Mouse (Mus musculus): ENCODE measurements around the gene Sema4a. TPM values are rescaled to one million over a fixed set of nuclear protein-coding genes. Genes with fewer than 3 reads are reported as not detected.

The Sema4a gene
- total and polyA plus RNA-seq, 2 experiments from 2014 or later = 0.93 to 2.1 TPM

GRCm38 (mm10) chr3:88483621-88484020 is 22.6 kb upstream of the Sema4a start:
- Histone ChIP-seq H3K4me1 (ENCODE audit: control insufficient read depth, insufficient read depth) (peaks cover 3% of the 10 kb centered on the region; the same call in 1 of the 2 replicates), H3K4me2 (ENCODE audit: low read depth, low read length) (no peak overlapping the region), H3K9me3 (replicated peaks; ENCODE audit: control insufficient read depth, low read length) (no peaks in the 10 kb centered on the region), H3K36me3 (replicated peaks; ENCODE audit: control insufficient read depth, insufficient read depth, low read length) (peaks cover 67% of the 10 kb centered on the region), H3K4me3 (ENCODE audit: low read depth, low read length) (no peak overlapping the region), H3K27me3 (ENCODE audit: control insufficient read depth, insufficient read depth, low read length) (no peaks in the 10 kb centered on the region), H3K9ac (replicated peaks; ENCODE audit: low read depth, low read length) (no peak overlapping the region), H3K27ac (ENCODE audit: low read depth) (no peak overlapping the region)
- 21% methylated on average over 5 of the region's 5 CpGs for WGBS
- ATAC-seq (ENCODE audit: insufficient read depth, low read depth) (peak; percentile 28), DNase-seq (ENCODE audit: low spot score) (peak; percentile 80)
- TF ChIP-seq EP300 (IDR thresholded peaks at IDR 0.05; ENCODE audit: low read depth) = no peak
- peak; percentile 86 for TF ChIP-seq CTCF (IDR thresholded peaks at IDR 0.05; ENCODE audit: low read depth)

- no peaks in the 10 kb centered on the region for H3K27me3 ChIP-seq (ENCODE audit: control insufficient read depth, insufficient read depth, low read length)
- DNase-seq (ENCODE audit: low spot score) = no peak
Observed at GRCm38 (mm10) chr3:88483141-88483540, 22.2 kb upstream of the Sema4a start.

GRCm38 (mm10) chr3:88482336-88482735 is 21.4 kb upstream of the Sema4a start:
- 52% methylated on average over 18 of the region's 18 CpGs for WGBS
- Histone ChIP-seq H3K36me3 (replicated peaks; ENCODE audit: control insufficient read depth, insufficient read depth, low read length) (peaks cover 60% of the 10 kb centered on the region), H3K4me1 (ENCODE audit: control insufficient read depth, insufficient read depth) (no peaks in the 10 kb centered on the region), H3K4me3 (ENCODE audit: low read depth, low read length) (no peak overlapping the region), H3K27me3 (ENCODE audit: control insufficient read depth, insufficient read depth, low read length) (no peaks in the 10 kb centered on the region), H3K4me2 (ENCODE audit: low read depth, low read length) (no peak overlapping the region), H3K9me3 (replicated peaks; ENCODE audit: control insufficient read depth, low read length) (no peaks in the 10 kb centered on the region), H3K27ac (ENCODE audit: low read depth) (no peak overlapping the region), H3K9ac (replicated peaks; ENCODE audit: low read depth, low read length) (no peak overlapping the region)
- ATAC-seq (ENCODE audit: insufficient read depth, low read depth) = no peak
- TF ChIP-seq EP300 (IDR thresholded peaks at IDR 0.05; ENCODE audit: low read depth) = no peak
- no peak for TF ChIP-seq CTCF (IDR thresholded peaks at IDR 0.05; ENCODE audit: low read depth)
- no peak for DNase-seq (ENCODE audit: low spot score)

More at GRCm38 (mm10) chr3:88483141-88483540, 22.2 kb upstream of the Sema4a start:
- Histone ChIP-seq H3K27ac (ENCODE audit: low read depth) (no peak overlapping the region), H3K4me2 (ENCODE audit: low read depth, low read length) (no peak overlapping the region), H3K9me3 (replicated peaks; ENCODE audit: control insufficient read depth, low read length) (no peaks in the 10 kb centered on the region), H3K4me1 (ENCODE audit: control insufficient read depth, insufficient read depth) (no peaks in the 10 kb centered on the region), H3K4me3 (ENCODE audit: low read depth, low read length) (no peak overlapping the region), H3K36me3 (replicated peaks; ENCODE audit: control insufficient read depth, insufficient read depth, low read length) (peaks cover 67% of the 10 kb centered on the region), H3K9ac (replicated peaks; ENCODE audit: low read depth, low read length) (no peak overlapping the region)
- no peak for ATAC-seq (ENCODE audit: insufficient read depth, low read depth)
- WGBS = 79% methylated on average over 8 of the region's 8 CpGs
- no peak for TF ChIP-seq EP300 (IDR thresholded peaks at IDR 0.05; ENCODE audit: low read depth)
- TF ChIP-seq CTCF (IDR thresholded peaks at IDR 0.05; ENCODE audit: low read depth) = no peak

GRCm38 (mm10) chr3:88481372-88482040 is 20.5 kb upstream of the Sema4a start:
- ATAC-seq (ENCODE audit: insufficient read depth, low read depth) (no peak), DNase-seq (ENCODE audit: low spot score) (no peak)
- Histone ChIP-seq H3K4me2 (ENCODE audit: low read depth, low read length) (no peak overlapping the region), H3K4me3 (ENCODE audit: low read depth, low read length) (no peak overlapping the region), H3K36me3 (replicated peaks; ENCODE audit: control insufficient read depth, insufficient read depth, low read length) (peaks cover 52% of the 10 kb centered on the region), H3K9ac (replicated peaks; ENCODE audit: low read depth, low read length) (no peak overlapping the region), H3K27ac (ENCODE audit: low read depth) (no peak overlapping the region), H3K9me3 (replicated peaks; ENCODE audit: control insufficient read depth, low read length) (no peaks in the 10 kb centered on the region), H3K4me1 (ENCODE audit: control insufficient read depth, insufficient read depth) (no peaks in the 10 kb centered on the region), H3K27me3 (ENCODE audit: control insufficient read depth, insufficient read depth, low read length) (no peaks in the 10 kb centered on the region)
- 57% methylated on average over 8 of the region's 8 CpGs for WGBS
- TF ChIP-seq CTCF (IDR thresholded peaks at IDR 0.05; ENCODE audit: low read depth) (no peak), EP300 (IDR thresholded peaks at IDR 0.05; ENCODE audit: low read depth) (no peak)

GRCm38 (mm10) chr3:88480679-88481078 is 19.7 kb upstream of the Sema4a start:
- ATAC-seq (ENCODE audit: insufficient read depth, low read depth) (no peak), DNase-seq (ENCODE audit: low spot score) (no peak)
- Histone ChIP-seq H3K27me3 (ENCODE audit: control insufficient read depth, insufficient read depth, low read length) (no peaks in the 10 kb centered on the region), H3K4me2 (ENCODE audit: low read depth, low read length) (no peak overlapping the region), H3K27ac (ENCODE audit: low read depth) (no peak overlapping the region), H3K4me3 (ENCODE audit: low read depth, low read length) (no peak overlapping the region), H3K9me3 (replicated peaks; ENCODE audit: control insufficient read depth, low read length) (no peaks in the 10 kb centered on the region), H3K4me1 (ENCODE audit: control insufficient read depth, insufficient read depth) (no peaks in the 10 kb centered on the region), H3K36me3 (replicated peaks; ENCODE audit: control insufficient read depth, insufficient read depth, low read length) (peaks cover 44% of the 10 kb centered on the region), H3K9ac (replicated peaks; ENCODE audit: low read depth, low read length) (no peak overlapping the region)
- no peak for TF ChIP-seq EP300 (IDR thresholded peaks at IDR 0.05; ENCODE audit: low read depth)
- no peak for TF ChIP-seq CTCF (IDR thresholded peaks at IDR 0.05; ENCODE audit: low read depth)
- WGBS = 89% methylated on average over 5 of the region's 5 CpGs

GRCm38 (mm10) chr3:88479828-88480227 is 18.8 kb upstream of the Sema4a start:
- H3K4me2 ChIP-seq (ENCODE audit: low read depth, low read length) = no peak overlapping the region
- no peaks in the 10 kb centered on the region for H3K9me3 ChIP-seq (replicated peaks; ENCODE audit: control insufficient read depth, low read length)
- WGBS = 78% methylated on average over 4 of the region's 4 CpGs
- no peak for ATAC-seq (ENCODE audit: insufficient read depth, low read depth)
- TF ChIP-seq CTCF (IDR thresholded peaks at IDR 0.05; ENCODE audit: low read depth) (no peak), EP300 (IDR thresholded peaks at IDR 0.05; ENCODE audit: low read depth) (no peak)
- H3K27me3 ChIP-seq (ENCODE audit: control insufficient read depth, insufficient read depth, low read length) = no peaks in the 10 kb centered on the region
- no peak overlapping the region for H3K27ac ChIP-seq (ENCODE audit: low read depth)
- H3K4me1 ChIP-seq (ENCODE audit: control insufficient read depth, insufficient read depth) = no peaks in the 10 kb centered on the region
- no peak for DNase-seq (ENCODE audit: low spot score)
- peaks cover 36% of the 10 kb centered on the region for H3K36me3 ChIP-seq (replicated peaks; ENCODE audit: control insufficient read depth, insufficient read depth, low read length)
- H3K4me3 ChIP-seq (ENCODE audit: low read depth, low read length) = no peak overlapping the region
- no peak overlapping the region for H3K9ac ChIP-seq (replicated peaks; ENCODE audit: low read depth, low read length)

Data from heart, postnatal 0 days (tissue).